Mouse (Mus musculus) liver (tissue): ENCODE data around the gene Arhgap23.

ENCODE experiments used
- DNase-seq: peaks from one replicate; pipeline ENCODE4 v3.0.0-alpha.2; 2020; ENCODE audit warnings: mixed read lengths

The Arhgap23 gene

DNA sequence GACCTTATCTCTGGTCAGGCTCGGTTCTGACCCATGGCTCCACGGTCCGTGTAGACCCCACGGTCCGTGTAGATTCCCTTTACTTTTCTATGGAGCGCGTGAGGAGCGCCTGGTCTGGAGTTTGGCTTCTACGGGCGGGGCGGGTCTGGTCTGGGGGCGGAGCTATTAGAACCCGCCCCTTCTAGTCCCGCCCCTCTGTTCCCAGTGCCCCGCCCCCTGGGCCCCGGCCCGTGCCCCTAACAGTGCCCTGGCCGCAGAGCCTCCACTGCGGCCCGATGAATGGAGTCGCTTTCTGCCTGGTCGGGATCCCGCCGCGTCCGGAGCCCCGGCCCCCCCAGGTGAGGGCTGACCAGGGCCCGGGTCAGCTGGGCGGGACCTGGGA is at the start of gene Arhgap23:
Gene Arhgap23, plus strand, starts transcription at position 204 of the 382 bp plus-strand sequence.
- DNase-seq = peak; percentile 88

DNA sequence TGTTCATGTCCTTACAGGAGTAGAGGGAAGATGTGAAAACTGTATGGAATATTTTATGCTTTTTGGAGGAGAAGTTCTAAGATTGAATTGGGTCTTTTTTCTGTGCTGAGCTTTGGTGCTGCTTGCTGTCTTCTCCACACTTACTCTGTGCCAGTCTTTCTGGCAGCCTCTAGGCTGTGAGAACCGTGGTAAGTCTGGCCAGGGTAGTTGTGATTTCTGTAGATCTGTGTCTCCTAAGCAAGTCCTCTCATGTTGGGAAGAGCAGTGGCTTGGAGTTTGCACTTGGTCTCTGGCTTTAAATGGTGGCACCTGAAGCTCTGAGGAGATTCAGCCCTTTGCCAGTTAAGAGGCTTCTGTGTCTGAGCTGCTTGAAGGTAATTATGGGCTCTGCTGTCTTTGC is 49.8 kb upstream of the Arhgap23 start:
- no peak for DNase-seq

DNA sequence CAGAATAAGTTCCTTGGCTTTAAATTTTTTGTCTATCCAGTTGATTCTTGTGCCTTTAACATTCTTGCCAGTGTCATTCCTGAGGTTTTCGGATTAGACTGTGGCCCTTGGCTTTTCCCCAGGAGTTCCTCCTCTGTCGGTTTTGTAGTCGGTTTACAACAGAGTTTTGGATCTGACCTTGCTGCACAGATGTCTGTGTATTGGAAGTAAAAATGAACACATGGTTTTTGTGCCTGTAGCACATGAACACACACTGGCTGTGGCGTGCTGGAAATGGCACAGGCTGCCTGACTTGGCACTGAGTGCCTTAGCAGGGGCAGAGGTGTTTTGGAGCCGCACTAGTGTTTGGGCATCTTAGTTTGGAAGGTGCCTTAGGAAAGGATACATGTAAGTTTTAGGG is 46.8 kb upstream of the Arhgap23 start:
- no peak for DNase-seq

DNA sequence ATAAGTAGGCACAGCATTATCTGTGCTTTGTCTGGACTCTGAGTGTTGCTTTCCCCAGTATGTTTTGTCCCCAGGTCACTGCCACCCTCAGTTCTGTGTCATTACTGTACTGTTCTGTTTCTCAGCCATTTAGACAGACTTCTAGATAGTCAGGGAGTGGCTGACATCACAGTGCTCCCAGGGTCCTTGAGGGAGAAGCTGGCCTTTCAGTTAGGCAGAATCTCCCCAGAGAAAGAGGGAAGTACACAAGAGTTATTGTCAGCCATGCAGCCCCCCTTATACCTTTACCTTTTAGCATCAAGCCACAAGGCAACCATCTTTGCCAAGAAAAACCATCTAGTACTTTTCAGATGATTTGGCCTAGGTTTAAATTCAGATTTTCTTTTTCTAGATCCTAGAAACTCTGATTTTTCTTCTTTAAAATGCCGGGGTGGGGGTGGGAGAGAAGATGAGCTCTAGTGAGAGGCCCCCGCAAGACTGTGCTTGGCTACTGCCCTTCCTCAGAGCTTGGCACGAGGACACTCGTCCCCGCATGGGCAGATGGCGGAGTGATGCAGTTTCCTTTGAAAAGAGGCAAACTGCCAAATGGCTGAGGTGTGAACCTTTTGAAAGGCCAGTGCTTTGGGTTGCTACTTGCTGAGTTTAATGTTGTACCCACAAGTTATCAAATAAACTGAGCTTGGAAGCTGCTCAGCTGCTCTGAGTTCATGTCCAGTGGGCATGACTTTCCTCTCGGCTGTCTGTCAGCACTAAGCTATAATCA is 44.8 kb upstream of the Arhgap23 start:
- DNase-seq = no peak

DNA sequence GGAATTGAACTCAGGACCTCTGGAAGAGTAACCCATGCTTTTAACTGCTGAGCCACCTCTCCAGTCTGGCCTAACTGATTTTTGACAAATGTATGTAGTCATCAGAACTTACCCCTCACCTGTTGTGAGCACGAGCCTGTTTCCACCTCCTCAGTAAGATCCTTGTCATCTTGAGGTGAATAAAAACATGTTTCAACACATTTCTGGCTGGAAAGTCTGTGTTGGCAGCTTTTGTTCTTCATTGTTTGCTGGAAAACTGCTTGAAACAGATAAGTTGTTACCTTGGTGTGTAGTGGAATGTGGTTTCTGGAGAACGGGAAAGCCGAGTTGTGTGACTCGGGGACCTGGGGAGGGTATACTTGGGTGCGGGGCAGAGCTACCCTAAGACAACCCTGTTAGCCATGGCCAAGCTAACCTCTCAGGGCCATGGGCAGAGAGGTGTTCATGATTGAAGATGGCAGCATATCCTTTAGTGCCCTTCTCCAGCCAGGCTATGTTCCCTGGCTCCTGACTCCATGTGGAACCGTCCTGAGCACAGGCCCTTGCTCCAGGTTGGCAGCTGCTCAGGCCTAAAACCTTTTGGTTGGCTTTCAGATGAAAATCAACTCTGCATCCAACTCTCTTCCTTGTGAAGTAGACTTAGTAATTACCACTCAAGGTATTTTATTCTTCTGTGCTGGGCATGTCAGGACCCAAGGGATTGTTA is 43.0 kb upstream of the Arhgap23 start:
- no peak for DNase-seq

DNA sequence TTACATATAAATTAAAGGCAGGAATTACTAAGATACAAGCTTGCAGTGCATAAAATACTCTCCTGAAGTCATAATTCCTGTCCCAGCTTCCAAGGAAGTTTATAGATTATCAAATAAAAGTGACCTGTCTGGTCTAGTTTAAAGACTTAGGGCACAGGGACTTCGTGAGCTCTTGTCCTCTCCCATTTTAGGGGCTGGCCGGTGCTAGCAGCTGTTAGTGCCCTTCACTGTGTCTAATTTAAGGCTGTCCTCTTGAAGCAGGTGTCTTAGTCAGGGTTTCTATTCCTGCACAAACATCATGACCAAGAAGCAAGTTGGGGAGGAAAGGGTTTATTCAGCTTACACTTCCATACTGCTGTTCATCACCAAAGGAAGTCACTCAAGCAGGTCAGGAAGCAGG is 41.9 kb upstream of the Arhgap23 start:
- no peak for DNase-seq

DNA sequence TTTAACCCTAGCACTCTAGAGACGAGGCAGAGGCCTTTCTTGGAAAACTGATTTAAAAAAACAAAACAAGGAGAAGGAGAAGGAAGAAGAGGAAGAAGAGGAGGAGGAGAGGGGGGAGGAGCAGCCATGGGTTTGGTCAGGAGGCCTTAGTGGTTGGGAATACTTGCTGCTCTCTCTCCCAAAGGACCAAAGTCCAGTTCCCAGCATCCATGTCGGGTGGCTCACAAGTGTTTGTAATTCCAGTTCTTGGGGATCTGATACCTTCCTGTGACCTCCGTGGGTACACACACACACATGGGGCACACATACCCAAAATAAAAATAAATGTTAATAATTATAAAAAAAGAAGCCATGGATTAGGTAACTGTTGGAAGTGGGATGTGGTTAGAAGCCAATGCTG is 35.3 kb upstream of the Arhgap23 start:
- DNase-seq = no peak

DNA sequence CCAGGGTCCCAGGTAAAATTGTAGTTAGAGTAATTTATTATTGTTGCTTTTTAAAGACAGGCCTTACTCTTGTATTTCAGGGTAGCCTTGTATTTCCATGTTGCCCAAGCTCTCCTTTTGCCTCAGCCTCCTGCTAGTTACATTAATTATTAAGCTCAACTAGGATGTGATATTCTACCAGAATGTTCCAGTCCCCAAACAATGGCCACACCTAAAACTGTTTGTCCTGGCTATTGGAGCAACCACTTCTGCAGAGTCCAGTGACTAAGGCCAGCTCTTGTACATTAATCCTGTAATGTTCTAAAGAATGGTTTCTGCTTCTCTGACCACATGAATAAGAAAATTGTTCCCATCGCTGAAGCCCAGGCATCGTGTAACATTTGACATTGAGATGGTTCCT is 32.3 kb upstream of the Arhgap23 start:
- no peak for DNase-seq

DNA sequence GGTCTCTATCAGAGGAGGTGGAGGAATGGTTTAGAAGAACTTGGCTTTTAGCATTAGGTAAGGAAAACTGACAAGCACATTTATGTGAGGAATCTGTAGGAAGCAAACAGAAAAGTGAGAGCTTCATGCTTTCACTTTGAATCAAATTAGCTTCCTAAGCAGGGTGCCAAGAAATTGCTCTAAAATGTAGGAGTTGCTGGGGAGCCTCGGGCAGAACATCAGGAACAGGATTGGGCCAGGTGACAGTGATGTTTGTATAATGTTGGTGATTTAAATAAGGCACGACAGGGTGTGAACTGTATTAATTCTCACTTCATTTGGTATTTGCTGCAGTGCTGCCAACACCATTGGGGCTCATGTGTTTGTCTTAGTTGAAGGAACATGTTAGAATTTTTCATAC is 31.6 kb upstream of the Arhgap23 start:
- DNase-seq = no peak

DNA sequence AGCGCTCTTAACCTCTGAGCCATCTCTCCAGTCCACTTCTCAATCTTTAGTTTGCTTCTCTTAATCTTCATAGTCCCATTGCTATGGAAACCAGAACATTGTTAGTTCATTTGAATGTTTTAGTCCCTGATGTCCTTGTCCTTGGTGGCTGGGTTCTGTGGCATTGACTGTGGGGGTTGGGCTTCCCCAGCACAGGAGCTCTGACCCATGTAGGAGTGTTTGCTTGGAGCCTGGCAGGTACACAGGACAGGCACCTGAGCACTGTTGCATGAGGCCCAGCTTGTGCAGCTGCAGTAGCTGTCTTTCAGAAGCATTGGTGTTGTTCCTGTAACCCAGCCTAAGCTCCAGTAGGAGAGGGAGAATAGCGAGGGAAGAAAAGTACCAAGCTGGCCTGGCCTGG is 27.5 kb upstream of the Arhgap23 start:
- no peak for DNase-seq

DNA sequence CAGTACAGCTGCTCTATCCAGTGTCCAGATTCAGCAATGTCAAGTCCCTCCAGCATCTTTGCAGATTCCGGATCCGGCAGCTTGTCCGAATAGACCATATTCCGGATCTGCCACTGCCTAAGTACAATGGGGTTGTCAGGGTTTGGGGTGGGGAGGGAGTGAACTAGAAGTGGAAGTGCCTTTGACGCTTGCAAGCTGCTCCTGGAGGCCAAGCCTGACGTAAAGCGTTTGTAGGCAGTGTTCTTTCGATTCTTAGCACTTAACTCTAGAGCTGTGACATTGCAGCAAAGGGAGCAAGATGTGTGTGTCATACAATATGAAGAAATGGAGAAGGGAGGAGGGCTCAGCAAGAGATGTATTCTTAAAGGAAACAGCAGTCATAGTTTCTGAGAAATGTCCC is 26.2 kb upstream of the Arhgap23 start:
- DNase-seq = no peak

DNA sequence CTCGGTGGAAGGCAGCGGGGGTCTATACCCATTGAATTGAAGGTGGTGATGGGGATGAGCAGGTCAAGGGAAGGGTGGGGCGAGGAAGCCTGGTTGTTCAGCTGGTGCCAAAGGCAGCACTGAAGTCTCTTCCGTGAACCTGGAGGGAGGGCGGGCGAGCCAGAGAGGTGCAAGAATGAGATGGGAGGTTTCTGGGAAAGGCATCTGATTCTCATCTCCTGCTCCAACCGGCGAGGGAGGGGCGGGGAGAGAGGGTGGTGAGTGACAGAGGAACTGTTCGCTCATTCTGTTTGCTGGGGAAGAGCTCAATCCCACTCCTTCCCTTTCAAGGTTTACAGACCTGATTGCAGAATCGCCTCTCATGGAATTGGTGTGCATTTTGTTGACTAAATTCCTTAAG is 21.7 kb upstream of the Arhgap23 start:
- DNase-seq = no peak

DNA sequence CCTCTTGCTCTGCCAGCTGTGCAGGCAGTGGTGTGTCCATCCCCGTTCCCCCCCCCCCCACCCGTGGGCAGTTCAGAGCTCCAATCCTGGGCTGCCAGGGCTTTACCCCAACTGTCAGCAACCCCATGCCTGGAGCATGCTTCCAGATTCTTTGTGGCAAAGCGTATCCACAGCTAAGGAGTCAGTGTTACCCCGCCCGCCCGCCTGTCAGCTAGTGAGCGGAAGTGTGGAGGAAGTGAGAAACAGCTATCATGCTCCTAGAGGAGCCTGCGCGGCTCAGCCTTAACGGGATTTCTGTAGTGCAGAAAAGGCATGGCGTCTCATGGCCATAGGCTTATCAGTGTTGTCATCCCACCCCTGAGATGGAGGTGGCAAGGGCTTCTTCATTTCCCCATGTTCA is 21.2 kb upstream of the Arhgap23 start:
- no peak for DNase-seq

DNA sequence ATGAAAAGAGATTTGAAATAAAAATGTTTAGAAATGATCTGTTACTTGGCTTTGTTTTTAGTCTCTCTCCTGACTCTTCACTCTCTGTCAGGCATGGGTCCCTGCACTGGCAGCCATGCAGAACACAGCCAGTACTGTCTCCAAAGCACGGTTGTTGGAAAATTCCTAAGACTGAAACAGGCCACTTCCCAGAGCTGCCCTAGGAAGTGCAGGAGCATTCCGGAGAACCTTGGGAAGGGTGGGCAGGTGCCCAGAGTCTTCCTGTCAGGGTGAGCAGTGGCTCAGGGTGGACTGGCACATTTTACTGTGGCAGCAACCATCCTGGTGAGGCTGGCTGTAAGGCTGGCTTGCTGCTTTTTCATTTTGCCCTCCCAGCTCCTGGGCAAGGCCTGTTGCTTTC is 16.8 kb upstream of the Arhgap23 start:
- DNase-seq = no peak

DNA sequence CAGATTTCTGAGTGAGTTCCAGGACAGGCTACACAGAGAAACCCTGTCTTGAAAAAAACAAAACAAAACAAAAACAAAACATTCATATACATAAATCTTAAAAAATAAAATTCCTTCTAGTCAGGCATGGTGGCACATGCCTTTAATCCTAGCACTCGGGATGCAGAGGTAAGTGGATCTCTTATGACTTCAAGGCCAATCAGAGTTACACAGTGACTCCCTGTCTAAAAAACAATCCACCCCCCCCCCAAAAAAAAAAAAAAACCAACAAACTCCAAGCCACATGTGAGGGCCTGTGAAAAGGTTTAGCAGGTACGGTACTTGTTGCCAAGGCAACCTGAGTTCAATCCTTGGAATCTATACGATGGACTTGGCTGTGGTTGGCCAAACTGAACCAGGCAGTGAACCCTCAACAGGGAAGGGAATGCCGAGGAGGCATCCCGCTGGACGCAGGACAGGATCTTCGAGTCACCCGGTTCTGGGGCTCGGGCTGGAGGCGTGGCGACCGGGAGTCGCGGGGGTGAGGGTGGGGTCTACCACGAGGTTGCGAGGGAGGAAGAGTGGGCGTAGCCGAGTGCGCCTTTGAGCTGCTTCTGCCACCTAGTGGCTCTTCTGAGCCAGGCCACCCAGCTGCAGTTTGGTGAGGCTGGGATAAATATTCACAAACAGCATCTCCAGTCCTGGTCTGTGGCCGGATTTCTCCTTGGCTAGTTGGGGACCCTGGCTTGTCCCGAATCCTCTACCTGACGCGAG is 15.2 kb upstream of the Arhgap23 start:
- DNase-seq = peak; percentile 82

DNA sequence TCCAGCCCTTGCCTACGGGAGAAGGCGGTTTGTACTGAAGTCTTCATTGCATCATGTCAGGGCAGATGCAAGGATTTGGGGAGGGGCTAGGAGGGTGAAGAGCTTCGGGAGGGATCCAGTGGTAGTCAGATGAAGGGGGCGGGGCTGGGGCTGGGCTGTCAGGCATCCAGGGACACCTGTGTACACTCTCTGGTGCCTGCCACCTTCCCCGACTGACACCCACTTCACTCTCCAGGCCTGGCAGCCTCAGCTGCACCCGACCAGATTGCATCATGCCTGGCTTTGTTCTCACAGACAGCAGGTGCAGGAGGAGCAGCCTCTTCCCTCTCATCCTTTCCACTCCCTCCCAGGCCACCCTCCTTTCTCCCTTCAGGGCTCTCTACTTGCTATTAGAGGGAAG is 14.3 kb upstream of the Arhgap23 start:
- DNase-seq = no peak

DNA sequence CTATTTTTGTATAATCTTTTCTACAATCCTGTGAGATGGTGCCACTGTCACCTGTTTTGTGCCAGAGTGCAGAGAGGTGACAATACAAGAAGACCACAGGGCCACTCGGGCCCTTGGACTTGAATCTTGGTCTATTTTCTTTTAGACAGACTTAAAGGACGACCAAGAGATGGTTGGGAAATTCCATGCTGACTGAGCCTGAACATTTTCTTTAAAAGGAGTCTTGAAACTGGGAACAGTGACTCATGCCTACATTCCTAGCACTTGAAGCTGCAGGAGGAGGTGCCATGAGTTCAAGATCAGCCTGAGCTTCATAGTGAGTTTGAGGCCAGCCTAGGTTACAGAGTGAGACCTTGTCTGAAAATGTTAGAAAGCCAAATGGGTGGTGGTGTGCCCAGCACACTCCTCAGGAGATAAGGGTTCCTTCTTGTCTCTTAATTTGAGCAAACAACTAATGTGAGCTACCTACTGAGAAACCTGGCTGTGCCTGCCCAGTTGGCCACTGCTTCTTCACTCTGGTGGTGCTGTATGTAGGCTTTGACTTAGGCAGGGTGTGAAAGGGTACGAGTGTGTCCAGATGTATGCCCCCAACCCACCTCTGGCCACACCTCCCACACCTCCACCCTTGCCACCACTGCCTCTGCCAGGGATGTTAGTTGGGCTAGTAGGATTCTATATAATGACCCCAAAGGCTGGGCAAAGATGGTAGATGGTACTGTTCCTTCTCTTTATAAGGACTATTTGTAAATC is 13.5 kb upstream of the Arhgap23 start:
- DNase-seq = no peak

DNA sequence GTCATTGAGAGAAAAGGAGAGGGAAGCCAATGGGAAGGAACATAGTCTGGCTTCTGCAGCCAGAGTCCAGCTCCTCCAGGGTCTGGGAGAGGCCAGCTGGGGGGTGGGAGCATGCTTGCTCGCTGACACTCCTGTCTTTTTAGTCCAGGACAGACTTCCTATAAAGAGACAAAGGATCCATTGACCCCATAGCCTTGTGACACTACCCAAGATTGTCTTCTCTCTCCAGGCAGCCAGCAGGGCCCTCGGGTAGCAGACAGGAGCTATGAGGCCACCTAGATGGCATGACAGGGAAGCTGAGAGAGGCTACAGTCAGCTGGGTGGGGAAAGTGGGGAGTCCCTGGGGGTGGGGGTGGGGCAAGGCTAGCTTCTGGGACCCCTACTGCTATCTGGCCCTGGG is 12.6 kb upstream of the Arhgap23 start:
- no peak for DNase-seq

DNA sequence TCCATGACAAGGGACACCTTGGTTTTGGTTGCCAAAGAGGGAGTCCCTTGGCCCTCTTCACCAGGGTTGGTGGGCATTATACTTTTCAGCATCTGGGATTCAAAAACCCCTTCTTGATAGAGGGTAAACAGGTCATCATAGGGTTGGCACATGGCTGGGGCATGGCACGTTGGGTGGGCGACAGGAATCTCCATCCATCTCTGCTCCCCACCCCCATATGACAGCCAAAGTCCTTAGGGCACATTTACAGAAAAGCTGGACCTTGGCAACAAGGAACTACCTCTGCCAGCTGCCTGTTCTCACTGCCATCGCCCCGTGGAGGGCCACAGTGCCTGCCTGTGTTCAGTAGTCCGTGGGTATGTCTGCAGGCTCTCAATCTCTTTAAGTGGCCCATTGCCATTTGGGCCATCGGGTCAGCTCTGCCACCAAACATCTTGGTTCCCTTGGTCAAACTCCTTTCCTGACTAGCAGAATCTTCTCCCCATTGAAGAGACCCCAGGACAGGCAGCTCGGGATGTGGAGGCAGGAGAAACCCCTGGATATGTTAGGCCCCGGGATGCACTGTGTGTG is 11.6 kb upstream of the Arhgap23 start:
- DNase-seq = no peak

DNA sequence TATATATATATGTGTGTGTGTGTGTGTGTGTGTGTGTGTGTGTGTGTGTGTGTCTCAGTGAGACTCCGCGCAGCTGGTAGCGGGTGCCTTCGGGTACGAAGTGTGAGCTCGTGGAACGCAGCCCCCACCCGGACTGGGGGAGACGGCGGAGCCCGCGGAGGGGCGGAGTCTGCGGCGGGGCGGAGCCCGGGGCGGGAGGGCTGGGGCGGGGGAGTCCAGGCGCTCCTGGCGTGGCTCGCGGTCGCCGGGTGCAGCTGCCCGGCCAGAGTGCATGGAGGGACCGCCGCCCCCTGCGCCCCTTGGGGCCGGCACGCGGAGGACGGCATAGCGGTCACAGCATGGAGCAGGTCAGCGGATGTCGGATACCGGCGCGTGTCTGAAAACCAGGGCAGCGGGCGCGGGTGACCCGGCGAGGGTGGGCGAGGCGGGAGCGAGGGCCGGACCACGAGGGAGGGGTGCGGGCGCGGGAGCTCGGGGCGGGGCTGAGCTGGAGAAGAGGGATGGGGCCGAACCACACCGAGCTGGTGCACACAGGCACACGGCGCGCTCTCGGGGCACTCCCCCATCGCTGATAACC is 11.1 kb upstream of the Arhgap23 start:
- DNase-seq = peak; percentile 65

DNA sequence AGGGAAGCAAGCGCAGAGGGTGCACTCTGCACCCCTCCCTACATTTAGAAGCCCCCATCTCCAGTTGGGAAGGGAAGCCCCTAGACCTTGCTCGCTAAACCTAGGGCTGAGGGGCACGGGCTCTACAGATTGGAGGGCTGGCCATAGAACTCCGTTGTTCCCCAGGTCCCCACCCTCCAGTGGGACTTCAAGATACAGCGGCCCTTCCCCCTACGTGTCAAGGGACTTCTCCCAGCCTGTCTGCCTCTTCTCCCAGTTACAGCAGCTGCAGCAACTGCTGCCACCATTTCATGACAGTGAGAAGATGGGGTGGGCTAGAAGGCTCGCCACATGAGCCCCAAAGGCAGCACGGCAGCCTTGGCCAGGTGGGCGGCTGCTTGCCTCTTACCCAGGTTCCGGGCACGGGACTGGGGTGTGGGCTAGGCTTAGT is 10.6 kb upstream of the Arhgap23 start:
- DNase-seq = no peak
